Mouse (Mus musculus) cortical plate, adult 2 months (tissue): ENCODE data around the gene Ap5z1.
A peak's percentile ranks its signal among the peaks of the same experiment; 100 is the strongest.

Experiments used
- CTCF ChIP-seq: fragments of 200-500 bp; IDR thresholded peaks from 2 replicates; pipeline ENCODE4 v1.5.1; 2011; ENCODE audit warnings: mild to moderate bottlenecking, control low read depth, low read length; ENCODE audit not compliant: insufficient read depth; ENCODE audit errors: extremely low read depth
- POLR2A ChIP-seq: fragments of 200-500 bp; IDR thresholded peaks from 2 replicates; pipeline ENCODE4 v1.6.1; 2011; ENCODE audit warnings: mild to moderate bottlenecking, low read length, control low read depth; ENCODE audit not compliant: insufficient read depth; ENCODE audit errors: extremely low read depth

- peak; percentile 53 for TF ChIP-seq CTCF
- TF ChIP-seq POLR2A = no peak
Observed at GRCm38 (mm10) chr5:142482512-142482911, 18.8 kb downstream of the Ap5z1 start.
